Mouse (Mus musculus) kidney, postnatal 4 days (tissue): ENCODE results near the gene Acsl5.

ENCODE experiments used
- DNase-seq, 2 experiments: peaks; one replicate each; pipeline ENCODE4 v3.0.0; 2021; ENCODE audit warnings: mixed read lengths in 2 of 2

Acsl5 gene

GRCm38 (mm10) chr19:55290621-55291270, 39.0 kb downstream of the Acsl5 start:
- DNase-seq: no peak

- DNase-seq: no peak
Observed at GRCm38 (mm10) chr19:55292210-55292850, 40.6 kb downstream of the Acsl5 start.

GRCm38 (mm10) chr19:55293175-55293574, 41.4 kb downstream of the Acsl5 start:
- DNase-seq: no peak

DNA sequence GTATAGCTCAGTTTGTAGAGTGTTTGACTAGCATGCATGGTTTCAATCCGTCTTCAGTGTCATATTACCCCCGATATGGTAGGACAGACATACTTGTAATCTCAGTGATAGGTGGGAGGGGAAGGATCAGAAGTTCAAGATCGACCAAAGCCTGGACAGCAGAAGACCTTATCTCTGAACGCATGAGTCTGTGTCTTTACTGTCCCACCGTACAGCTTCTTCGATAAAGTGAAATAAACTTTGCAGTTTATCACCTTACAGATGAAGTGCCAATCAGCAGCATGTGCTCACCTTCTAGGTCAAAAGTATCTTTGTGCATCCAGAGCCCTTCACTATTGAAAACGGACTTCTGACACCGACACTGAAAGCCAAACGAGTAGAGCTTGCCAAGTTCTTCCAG, 43.3 kb downstream of the Acsl5 start:
- DNase-seq: no peak

DNA sequence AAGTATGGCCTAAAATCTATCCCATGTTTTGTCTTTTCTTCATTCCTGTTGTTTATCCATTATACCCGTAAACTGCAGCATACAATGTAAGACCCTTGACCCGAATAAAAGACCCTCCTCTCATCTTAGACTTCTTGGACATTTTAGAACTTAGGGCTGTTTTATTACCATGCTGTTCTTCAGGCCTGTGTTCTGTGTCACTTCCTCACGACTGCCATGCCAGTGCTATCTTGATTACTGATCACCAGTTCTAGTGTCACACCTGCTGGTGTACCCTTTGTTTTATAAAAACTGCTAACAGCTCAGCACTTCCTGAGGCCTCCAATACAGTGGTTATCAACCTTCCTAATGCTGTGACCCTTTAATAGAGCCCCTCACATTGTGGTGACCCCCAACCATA, 43.8 kb downstream of the Acsl5 start:
- DNase-seq: no peak

- no peak for DNase-seq
Observed at GRCm38 (mm10) chr19:55296301-55296700, 44.6 kb downstream of the Acsl5 start.

DNA sequence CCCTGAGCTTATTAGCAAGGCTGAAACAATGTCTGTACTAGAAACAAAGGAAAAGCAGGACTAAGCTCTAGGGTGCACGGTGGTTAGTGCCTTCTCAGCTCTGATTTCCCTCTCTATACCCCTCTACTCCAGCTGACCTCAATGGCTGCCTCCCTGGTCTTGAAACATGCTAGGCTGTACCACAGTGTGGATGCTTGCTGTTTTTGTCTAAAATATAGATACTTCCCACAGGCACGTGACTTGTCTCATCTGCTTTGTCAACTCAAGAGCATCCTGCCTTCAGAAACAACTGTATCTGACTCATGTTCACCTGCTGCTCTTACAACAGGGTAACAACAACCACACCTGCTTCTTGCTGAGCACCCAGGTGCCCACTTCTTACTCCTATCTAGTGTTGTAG, 45.8 kb downstream of the Acsl5 start:
- no peak for DNase-seq

- DNase-seq: no peak
Observed at GRCm38 (mm10) chr19:55297961-55298360, 46.2 kb downstream of the Acsl5 start.

- no peak for DNase-seq
Observed at GRCm38 (mm10) chr19:55299378-55299777, 47.6 kb downstream of the Acsl5 start.

DNA sequence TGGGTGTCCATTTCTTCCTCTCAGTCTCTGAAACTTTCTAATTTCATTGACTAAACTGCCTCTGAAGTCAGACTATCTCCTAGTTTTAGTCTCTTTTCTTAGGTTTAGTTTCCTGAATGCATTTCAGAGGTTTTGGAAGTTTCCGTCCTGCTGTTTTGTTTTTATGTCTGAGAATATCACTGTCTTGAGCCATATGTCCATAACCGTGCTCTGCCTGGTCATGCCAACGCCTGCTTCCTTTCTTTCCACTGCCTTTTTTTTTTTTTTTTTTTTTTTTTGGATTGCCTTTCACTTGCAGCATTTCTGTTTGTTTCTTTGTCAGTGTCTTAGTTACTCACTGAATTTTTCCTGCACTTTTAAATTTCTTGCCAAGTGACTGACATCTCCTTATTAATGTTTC, 48.8 kb downstream of the Acsl5 start:
- no peak for DNase-seq

DNA sequence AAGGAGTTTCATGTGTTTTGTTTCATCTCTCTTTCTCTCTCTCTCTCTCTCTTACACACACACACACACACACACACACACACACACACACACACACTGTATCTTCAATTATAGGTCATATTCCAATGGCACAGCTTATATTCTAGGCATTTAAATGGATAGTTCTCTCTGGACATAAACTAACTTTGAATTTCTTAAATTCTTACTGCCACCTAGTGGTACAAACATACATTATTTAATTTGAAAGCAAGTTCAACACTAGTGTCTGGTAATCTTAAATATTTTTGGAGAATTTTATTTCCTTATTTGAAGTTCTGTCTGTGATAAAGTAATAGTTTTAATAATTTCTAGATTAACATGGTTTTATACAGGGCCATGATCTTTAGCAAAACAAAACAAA, 53.3 kb downstream of the Acsl5 start:
- no peak for DNase-seq

DNA sequence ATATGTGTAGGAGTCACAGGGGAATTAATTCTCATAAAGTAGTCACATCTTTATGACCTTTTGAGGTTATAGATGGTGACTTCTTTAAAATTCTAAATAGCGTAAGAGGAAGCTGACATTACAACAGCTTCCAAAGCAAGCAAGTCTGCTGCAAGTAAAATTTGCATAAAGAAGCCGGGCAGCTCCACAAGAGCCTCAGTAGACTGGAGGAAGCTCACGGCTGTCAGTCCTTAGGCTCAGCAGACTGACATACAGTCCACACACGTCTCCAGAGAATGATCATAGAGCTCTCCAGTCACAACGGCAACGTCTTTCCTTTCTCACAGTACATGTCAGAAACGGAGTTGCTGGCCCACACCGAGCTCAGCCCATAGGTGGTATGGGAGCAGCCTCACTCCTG, 60.1 kb downstream of the Acsl5 start:
- DNase-seq: no peak

GRCm38 (mm10) chr19:55313649-55314048, 61.9 kb downstream of the Acsl5 start:
- no peak for DNase-seq

GRCm38 (mm10) chr19:55315452-55316108, 63.8 kb downstream of the Acsl5 start, which contains the start of gene Zdhhc6:
TSS of gene Zdhhc6 (minus strand) at chr19:55316032.
- peak; percentile 92 to 93 for DNase-seq

DNA sequence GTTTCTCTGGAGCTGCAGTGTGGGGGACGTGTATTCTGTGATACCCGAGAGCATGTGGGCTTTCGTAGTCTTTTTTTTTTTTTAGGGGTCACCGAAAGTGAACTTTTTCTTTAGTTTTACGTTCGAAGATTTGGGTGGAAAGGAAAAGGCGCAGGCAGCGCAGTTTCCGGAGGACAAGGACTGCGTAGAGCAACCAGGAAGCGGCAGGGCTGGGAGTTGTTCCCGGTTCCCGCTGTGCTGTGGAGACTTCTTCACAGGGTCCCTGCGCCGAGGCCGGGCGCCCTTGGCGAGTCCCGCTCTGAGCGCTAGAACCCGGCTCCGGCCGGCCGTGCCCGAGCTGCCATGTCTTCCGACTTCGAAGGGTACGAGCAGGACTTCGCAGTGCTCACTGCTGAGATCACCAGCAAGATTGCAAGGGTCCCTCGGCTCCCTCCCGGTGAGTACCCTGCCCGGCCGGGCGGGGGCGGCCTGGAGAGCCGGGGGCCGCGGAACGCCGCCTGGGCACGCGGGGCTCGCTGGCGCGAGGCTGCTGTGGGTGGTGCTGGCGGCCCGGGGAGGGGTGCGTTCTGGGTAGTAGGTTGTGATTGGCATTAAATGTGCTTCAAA, 64.5 kb downstream of the Acsl5 start, which contains the start of gene Vti1a:
Gene Vti1a, plus strand, starts transcription at position 187 of the 606 bp plus-strand sequence.
- peak; percentile 91 to 95 for DNase-seq

DNA sequence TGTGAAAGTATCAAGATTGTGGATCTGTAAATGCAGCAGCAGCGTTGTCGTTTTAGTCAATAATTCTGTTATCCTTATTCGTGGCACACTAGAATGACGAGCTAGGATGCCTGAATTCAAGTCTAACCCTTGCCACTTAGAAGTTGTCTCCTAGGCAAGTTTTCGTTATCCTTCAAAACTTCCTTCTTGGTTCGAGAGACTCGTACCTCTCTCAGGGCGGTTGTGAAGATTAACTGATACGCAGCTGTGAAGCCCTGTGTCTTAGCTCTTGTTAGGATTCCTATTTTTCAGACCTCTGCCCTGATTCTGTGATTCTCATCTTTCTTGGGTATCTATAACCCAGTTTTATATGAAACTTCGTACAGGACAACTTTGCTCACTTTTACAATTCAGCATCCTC, 65.2 kb downstream of the Acsl5 start:
- DNase-seq: no peak

GRCm38 (mm10) chr19:55319036-55319435, 67.3 kb downstream of the Acsl5 start:
- DNase-seq: no peak

DNA sequence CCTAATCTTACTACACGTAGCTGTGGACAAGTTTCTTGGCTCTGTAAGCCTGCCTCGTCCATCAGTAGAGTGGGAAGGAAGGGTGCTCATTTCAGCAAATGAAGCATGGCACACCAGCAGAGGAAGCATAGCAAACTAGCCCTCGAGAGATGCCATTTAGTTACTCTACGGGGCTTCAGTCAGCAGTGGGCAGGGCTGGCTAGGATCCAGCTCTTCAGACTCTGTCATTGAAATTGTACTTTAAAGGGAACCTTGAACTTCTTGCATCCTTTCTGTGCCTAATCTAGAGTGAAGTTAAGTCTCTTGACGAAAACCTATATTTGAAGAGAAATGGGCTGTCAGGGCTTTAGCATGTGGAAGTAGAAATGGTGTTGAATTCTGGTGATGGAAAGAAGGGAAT, 67.8 kb downstream of the Acsl5 start:
- DNase-seq: no peak

DNA sequence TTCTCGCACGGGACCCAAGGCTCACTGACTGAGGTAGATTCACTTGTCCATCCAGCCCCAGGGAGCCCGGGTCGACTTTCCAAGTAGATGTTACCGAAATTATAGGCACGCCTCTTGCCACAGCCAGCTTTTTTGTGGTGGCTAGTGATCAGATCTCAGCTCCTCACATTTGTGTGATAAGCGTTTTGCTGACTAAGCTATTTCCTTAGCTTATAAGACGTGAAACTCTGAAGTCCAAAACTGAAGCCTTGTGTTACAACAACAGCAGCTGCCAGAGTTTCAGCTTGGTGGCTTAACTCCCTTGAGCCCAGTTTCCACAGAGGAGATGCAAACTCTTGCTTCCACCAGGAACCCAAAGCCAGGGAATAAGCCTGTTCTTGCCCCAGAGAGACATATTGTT, 70.9 kb downstream of the Acsl5 start:
- no peak for DNase-seq

GRCm38 (mm10) chr19:55327510-55327909, 75.8 kb downstream of the Acsl5 start:
- DNase-seq: no peak

GRCm38 (mm10) chr19:55331776-55332175, 80.0 kb downstream of the Acsl5 start:
- no peak for DNase-seq

GRCm38 (mm10) chr19:55332641-55333268, 81.0 kb downstream of the Acsl5 start:
- peak; percentile 58 to 70 for DNase-seq

DNA sequence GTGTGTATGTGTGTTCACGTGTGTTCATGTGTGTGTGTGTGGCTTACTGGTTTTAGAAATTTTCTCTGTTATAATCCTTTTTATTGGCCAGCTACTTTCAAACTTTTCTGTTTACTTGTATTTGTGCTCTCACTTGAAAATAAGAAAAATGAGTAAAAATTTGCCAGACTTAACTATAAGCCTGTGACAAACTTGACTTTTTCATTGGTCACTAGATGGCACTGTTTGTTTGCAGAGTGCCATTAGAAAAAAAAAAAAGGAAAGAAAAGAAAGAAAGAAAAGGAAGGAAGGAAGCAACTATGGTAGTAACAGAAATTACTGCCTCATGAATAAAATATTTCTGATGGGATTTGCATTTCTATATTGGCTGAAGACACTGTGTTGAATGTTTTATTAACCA, 84.1 kb downstream of the Acsl5 start:
- DNase-seq: no peak
